Mouse (Mus musculus) liver, embryonic 13.5 days (tissue): ENCODE results near the gene Gsg1l. TPM values are rescaled to one million over a fixed set of nuclear protein-coding genes. Genes with fewer than 3 reads are reported as not detected.
A peak's percentile ranks its signal among the peaks of the same experiment; 100 is the strongest.

Experiments
- ATAC-seq: fragments of 200-750 bp; cut with Nextera tagmentation; 2 replicates; pipeline ENCODE4 v1.8.0; 2017; ENCODE audit warnings: low read depth, mild to moderate bottlenecking, moderate number of reproducible peaks, moderate library complexity
- DNase-seq: peaks from one replicate; pipeline ENCODE4 v3.0.0; 2022
- H3K27ac ChIP-seq: fragments of 300-500 bp; sonication (generic); 2 replicates; pipeline ENCODE4 v1.5.1; 2015; ENCODE audit warnings: moderate library complexity, mild to moderate bottlenecking, inconsistent platforms
- H3K27me3 ChIP-seq: fragments of 300-500 bp; sonication (generic); 2 replicates; pipeline ENCODE4 v1.6.1; 2015; ENCODE audit warnings: mild to moderate bottlenecking, inconsistent platforms
- H3K36me3 ChIP-seq: fragments of 300-500 bp; sonication (generic); 2 replicates; pipeline ENCODE4 v1.6.1; 2015; ENCODE audit warnings: mild to moderate bottlenecking, inconsistent platforms
- H3K4me1 ChIP-seq: fragments of 300-500 bp; sonication (generic); replicated peaks from 2 replicates; pipeline ENCODE4 v1.6.1; 2015; ENCODE audit warnings: inconsistent platforms
- H3K4me2 ChIP-seq: fragments of 300-500 bp; sonication (generic); 2 replicates; pipeline ENCODE4 v1.6.1; 2015; ENCODE audit warnings: inconsistent platforms, mild to moderate bottlenecking, moderate library complexity
- H3K4me3 ChIP-seq: fragments of 300-500 bp; sonication (generic); replicated peaks from 2 replicates; pipeline ENCODE4 v1.5.1; 2015; ENCODE audit warnings: mild to moderate bottlenecking, inconsistent platforms
- H3K9ac ChIP-seq: fragments of 300-500 bp; sonication (generic); 2 replicates; pipeline ENCODE4 v1.6.1; 2015; ENCODE audit warnings: mild to moderate bottlenecking, inconsistent platforms
- H3K9me3 ChIP-seq: fragments of 300-500 bp; sonication (generic); replicated peaks from 2 replicates; pipeline ENCODE4 v1.6.1; 2016; ENCODE audit warnings: inconsistent platforms
- WGBS: fragments of 180-500 bp; shearing (Covaris S2); methylation state at CpG from one replicate; pipeline ENCODE4 v1.1.7; 2015; ENCODE audit not compliant: insufficient replicate concordance; 5-methylcytosine and 5-hydroxymethylcytosine counted together
- polyA plus RNA-seq: library from polyadenylated mRNA; unstranded; fragments of >200 nt; fragmentation: Nextera tagmentation; extraction: Ambion mirVana; gene quantifications from 2 replicates; pipeline ENCODE4 v1.2.1, GENCODE M21; 2015

Gene Gsg1l
- 0.02 and 0.06 TPM in 2 replicates for polyA plus RNA-seq

GRCm38 (mm10) chr7:126082286-126082741, at the start of gene Gsg1l:
Gsg1l (minus strand) TSS chr7:126082411.
- WGBS: 2% methylated on average over 41 of the region's 49 CpGs
- peak within 1 kb of the TSS; percentile 44 for H3K4me3 ChIP-seq
- no peaks in the 10 kb centered on the region for H3K4me1 ChIP-seq
- H3K9ac ChIP-seq: no peak within 1 kb of the TSS
- H3K36me3 ChIP-seq: no peaks in the 10 kb centered on the region
- H3K27ac ChIP-seq: no peak within 1 kb of the TSS
- H3K4me2 ChIP-seq: peak within 1 kb of the TSS; percentile 62
- no peaks in the 10 kb centered on the region for H3K9me3 ChIP-seq
- DNase-seq (no peak), ATAC-seq (no peak)
- H3K27me3 ChIP-seq: peaks cover 68% of the 10 kb centered on the region

- Histone ChIP-seq H3K9ac (no peak overlapping the region), H3K4me2 (no peak overlapping the region), H3K36me3 (peaks cover 88% of the 10 kb centered on the region), H3K27me3 (no peaks in the 10 kb centered on the region), H3K27ac (no peak overlapping the region), H3K4me1 (peaks cover 19% of the 10 kb centered on the region), H3K4me3 (no peak overlapping the region), H3K9me3 (no peaks in the 10 kb centered on the region)
- DNase-seq (no peak), ATAC-seq (no peak)
- WGBS: 91% methylated on average over 2 of the region's 2 CpGs
Measured at GRCm38 (mm10) chr7:126127673-126128072, 45.5 kb upstream of the Gsg1l start.

GRCm38 (mm10) chr7:126126502-126126901, 44.3 kb upstream of the Gsg1l start:
- H3K9me3 ChIP-seq: no peaks in the 10 kb centered on the region
- H3K4me2 ChIP-seq: no peak overlapping the region
- peaks cover 91% of the 10 kb centered on the region for H3K36me3 ChIP-seq
- peaks cover 19% of the 10 kb centered on the region for H3K4me1 ChIP-seq
- peak; percentile 90 for ATAC-seq
- no peak overlapping the region for H3K4me3 ChIP-seq
- DNase-seq: peak; percentile 24
- no peak overlapping the region for H3K9ac ChIP-seq
- 16% methylated on average over 3 of the region's 3 CpGs for WGBS
- no peaks in the 10 kb centered on the region for H3K27me3 ChIP-seq
- no peak overlapping the region for H3K27ac ChIP-seq

- 91% methylated on average over 4 of the region's 4 CpGs for WGBS
- Histone ChIP-seq H3K36me3 (peaks cover 83% of the 10 kb centered on the region), H3K4me1 (peaks cover 8% of the 10 kb centered on the region), H3K9ac (no peak overlapping the region), H3K4me2 (no peak overlapping the region), H3K27ac (no peak overlapping the region), H3K9me3 (no peaks in the 10 kb centered on the region), H3K27me3 (no peaks in the 10 kb centered on the region), H3K4me3 (no peak overlapping the region)
- DNase-seq (no peak), ATAC-seq (0 out of 2 replicates have a peak, but pooled peaks have one; percentile 36)
Measured at GRCm38 (mm10) chr7:126121533-126121932, 39.3 kb upstream of the Gsg1l start.

GRCm38 (mm10) chr7:126119819-126120218, 37.6 kb upstream of the Gsg1l start:
- Histone ChIP-seq H3K36me3 (peaks cover 79% of the 10 kb centered on the region), H3K9me3 (no peaks in the 10 kb centered on the region), H3K9ac (no peak overlapping the region), H3K27ac (no peak overlapping the region), H3K4me1 (no peaks in the 10 kb centered on the region), H3K4me2 (no peak overlapping the region), H3K27me3 (no peaks in the 10 kb centered on the region), H3K4me3 (no peak overlapping the region)
- 78% methylated on average over 6 of the region's 6 CpGs for WGBS
- DNase-seq (no peak), ATAC-seq (no peak)

- whole genome bisulfite sequencing: 88% methylated on average over 4 of the region's 4 CpGs
Measured at GRCm38 (mm10) chr7:126113263-126113662, 31.1 kb upstream of the Gsg1l start.

GRCm38 (mm10) chr7:126111230-126111629, 29.0 kb upstream of the Gsg1l start:
- no peak overlapping the region for H3K4me3 ChIP-seq
- no peaks in the 10 kb centered on the region for H3K9me3 ChIP-seq
- H3K36me3 ChIP-seq: peaks cover 89% of the 10 kb centered on the region
- no peak overlapping the region for H3K9ac ChIP-seq
- ATAC-seq (peak; percentile 58), DNase-seq (no peak)
- H3K27me3 ChIP-seq: no peaks in the 10 kb centered on the region
- H3K4me2 ChIP-seq: no peak overlapping the region
- H3K4me1 ChIP-seq: peaks cover 10% of the 10 kb centered on the region
- 55% methylated on average over 2 of the region's 2 CpGs for WGBS
- no peak overlapping the region for H3K27ac ChIP-seq

More at GRCm38 (mm10) chr7:126113263-126113662, 31.1 kb upstream of the Gsg1l start:
- Histone ChIP-seq H3K4me2 (no peak overlapping the region), H3K9ac (no peak overlapping the region), H3K27ac (no peak overlapping the region), H3K36me3 (peaks cover 76% of the 10 kb centered on the region), H3K4me3 (no peak overlapping the region), H3K27me3 (no peaks in the 10 kb centered on the region), H3K9me3 (no peaks in the 10 kb centered on the region), H3K4me1 (peaks cover 10% of the 10 kb centered on the region)
- DNase-seq (no peak), ATAC-seq (no peak)

- DNase-seq (no peak), ATAC-seq (no peak)
- no peaks in the 10 kb centered on the region for H3K27me3 ChIP-seq
- H3K4me2 ChIP-seq: no peak overlapping the region
- H3K9me3 ChIP-seq: no peaks in the 10 kb centered on the region
- 80% methylated on average over 3 of the region's 3 CpGs for WGBS
- no peak overlapping the region for H3K9ac ChIP-seq
- H3K4me1 ChIP-seq: peaks cover 10% of the 10 kb centered on the region
- H3K27ac ChIP-seq: no peak overlapping the region
- H3K4me3 ChIP-seq: no peak overlapping the region
- peaks cover 90% of the 10 kb centered on the region for H3K36me3 ChIP-seq
Measured at GRCm38 (mm10) chr7:126109898-126110297, 27.7 kb upstream of the Gsg1l start.

- Histone ChIP-seq H3K4me3 (no peak overlapping the region), H3K9me3 (no peaks in the 10 kb centered on the region), H3K27me3 (no peaks in the 10 kb centered on the region), H3K9ac (no peak overlapping the region), H3K4me2 (no peak overlapping the region), H3K27ac (no peak overlapping the region), H3K36me3 (peaks cover 68% of the 10 kb centered on the region), H3K4me1 (no peaks in the 10 kb centered on the region)
- ATAC-seq: no peak
- DNase-seq: no peak
- WGBS: 90% methylated on average over 11 of the region's 11 CpGs
Measured at GRCm38 (mm10) chr7:126100440-126100839, 18.2 kb upstream of the Gsg1l start.

- peaks cover 63% of the 10 kb centered on the region for H3K36me3 ChIP-seq
- no peaks in the 10 kb centered on the region for H3K27me3 ChIP-seq
- H3K9ac ChIP-seq: no peak overlapping the region
- no peaks in the 10 kb centered on the region for H3K9me3 ChIP-seq
- no peak overlapping the region for H3K4me2 ChIP-seq
- ATAC-seq (no peak), DNase-seq (no peak)
- H3K4me1 ChIP-seq: no peaks in the 10 kb centered on the region
- H3K27ac ChIP-seq: no peak overlapping the region
- no peak overlapping the region for H3K4me3 ChIP-seq
- 81% methylated on average over 2 of the region's 2 CpGs for WGBS
Measured at GRCm38 (mm10) chr7:126099835-126100234, 17.6 kb upstream of the Gsg1l start.

GRCm38 (mm10) chr7:126099163-126099775, 17.1 kb upstream of the Gsg1l start:
- DNase-seq: no peak
- WGBS: 82% methylated on average over 7 of the region's 7 CpGs
- no peak overlapping the region for H3K4me3 ChIP-seq
- no peak overlapping the region for H3K4me2 ChIP-seq
- H3K9me3 ChIP-seq: no peaks in the 10 kb centered on the region
- no peaks in the 10 kb centered on the region for H3K4me1 ChIP-seq
- peaks cover 58% of the 10 kb centered on the region for H3K36me3 ChIP-seq
- no peak overlapping the region for H3K9ac ChIP-seq
- ATAC-seq: no peak
- no peaks in the 10 kb centered on the region for H3K27me3 ChIP-seq
- H3K27ac ChIP-seq: no peak overlapping the region
